Mouse (Mus musculus) ES-E14 (cell line): ENCODE data around the gene Ubp1. TPM values are rescaled to one million over a fixed set of nuclear protein-coding genes. Genes with fewer than 3 reads are reported as not detected.

ENCODE experiments used
- DNase-seq: peaks from one replicate; pipeline ENCODE4 v3.0.0-alpha.2; 2013; ENCODE audit warnings: low read depth, low spot score
- H3K27ac ChIP-seq: 2 replicates; pipeline ENCODE4 v1.5.1; 2012; ENCODE audit warnings: low read depth, mild to moderate bottlenecking, low read length, moderate library complexity, mixed read lengths; ENCODE audit not compliant: poor library complexity, insufficient read depth, severe bottlenecking
- H3K36me3 ChIP-seq: 2 replicates; pipeline ENCODE4 v1.6.1; 2012; ENCODE audit warnings: mild to moderate bottlenecking, low read length, moderate library complexity, mixed read lengths; ENCODE audit not compliant: control insufficient read depth, poor library complexity, insufficient read depth, severe bottlenecking
- H3K4me1 ChIP-seq, 2 experiments: fragments of 150-350 bp in 1 of 2; sonication (generic) in 1 of 2; 2 replicates each; pipeline ENCODE4 v1.6.1; 2012; ENCODE audit warnings: low read length in 2 of 2, mild to moderate bottlenecking in 1 of 2, mixed read lengths in 1 of 2; ENCODE audit not compliant: control insufficient read depth in 2 of 2, insufficient read depth in 2 of 2, poor library complexity in 1 of 2
- H3K4me3 ChIP-seq, 2 experiments: fragments of 150-350 bp in 1 of 2; sonication (generic) in 1 of 2; 2 replicates each; pipeline ENCODE4 v1.5.1; 2012; ENCODE audit warnings: low read length in 2 of 2, low read depth in 1 of 2, mild to moderate bottlenecking in 1 of 2, mixed read lengths in 1 of 2; ENCODE audit not compliant: insufficient read depth in 1 of 2, poor library complexity in 1 of 2, severe bottlenecking in 1 of 2
- H3K9ac ChIP-seq: 2 replicates; pipeline ENCODE4 v1.6.1; 2012; ENCODE audit warnings: low read depth, mild to moderate bottlenecking, low read length, mixed read lengths; ENCODE audit not compliant: poor library complexity, insufficient read depth, severe bottlenecking
- H3K9me3 ChIP-seq: fragments of 150-350 bp; sonication (generic); 2 replicates; pipeline ENCODE4 v1.6.1; 2012; ENCODE audit warnings: low read depth, mild to moderate bottlenecking, low read length; ENCODE audit not compliant: control insufficient read depth, insufficient read depth
- CHD2 ChIP-seq: IDR thresholded peaks from 2 replicates; pipeline ENCODE4 v1.6.1; 2014; ENCODE audit warnings: mild to moderate bottlenecking, low read depth, low read length, inconsistent platforms
- HCFC1 ChIP-seq: IDR thresholded peaks from 2 replicates; pipeline ENCODE4 v1.6.1; 2012; ENCODE audit warnings: low read length, inconsistent platforms, borderline replicate concordance; ENCODE audit not compliant: insufficient read depth
- MAFK ChIP-seq: IDR thresholded peaks from 2 replicates; pipeline ENCODE4 v1.6.1; 2014; ENCODE audit warnings: mild to moderate bottlenecking, low read depth, low read length, inconsistent platforms; ENCODE audit not compliant: insufficient read depth
- ZC3H11A ChIP-seq: IDR thresholded peaks from 2 replicates; pipeline ENCODE4 v1.6.1; 2012; ENCODE audit warnings: low read depth, mild to moderate bottlenecking, inconsistent platforms, low read length, borderline replicate concordance
- ZNF384 ChIP-seq: IDR thresholded peaks from 2 replicates; pipeline ENCODE4 v1.6.1; 2012; ENCODE audit warnings: low read depth, low read length, inconsistent platforms
- in situ Hi-C, 2 experiments: fragments of 600-800 bp; cut with MboI; formaldehyde crosslinking; loops; one replicate each; pipeline ENCODE4 v1.15.1; 2025; ENCODE audit warnings: low sequenced_read_pairs in 2 of 2, inconsistent platforms in 1 of 2; ENCODE audit not compliant: unreplicated experiment in 2 of 2
- total RNA-seq: library from RNA; depleted of rRNA; stranded (reverse); fragments of 300-350 nt; gene quantifications from 2 replicates; pipeline ENCODE4 v1.2.3, GENCODE M21; 2012

Gene Ubp1
- total RNA-seq, 1 experiment: 80.3 TPM

GRCm38 (mm10) chr9:113969399-113969798 is 38.7 kb downstream of the Ubp1 start:
- H3K36me3 ChIP-seq: peaks cover 49% of the 10 kb centered on the region
- DNase-seq: no peak
- H3K4me1 ChIP-seq: peaks cover 0 to 2% of the 10 kb centered on the region in 2 experiments; a peak in 1 of 4 replicates
- no peak overlapping the region for H3K9ac ChIP-seq
- TF ChIP-seq CHD2 (no peak), ZC3H11A (no peak), ZNF384 (no peak), HCFC1 (no peak), MAFK (no peak)
- no peaks in the 10 kb centered on the region for H3K9me3 ChIP-seq
- no peak overlapping the region for H3K27ac ChIP-seq
- H3K4me3 ChIP-seq: no peak overlapping the region
- in situ Hi-C loops: no loop called here

GRCm38 (mm10) chr9:113970041-113970440 is 39.3 kb downstream of the Ubp1 start:
- H3K4me1 ChIP-seq: peaks cover 0 to 2% of the 10 kb centered on the region in 2 experiments; a peak in 1 of 4 replicates
- no peaks in the 10 kb centered on the region for H3K9me3 ChIP-seq
- no peak for DNase-seq
- in situ Hi-C loops: no loop called here
- TF ChIP-seq MAFK: no peak
- TF ChIP-seq ZNF384: no peak
- no peak for TF ChIP-seq CHD2
- no peak for TF ChIP-seq ZC3H11A
- TF ChIP-seq HCFC1: no peak
- H3K36me3 ChIP-seq: peaks cover 48% of the 10 kb centered on the region
- H3K27ac ChIP-seq: no peak overlapping the region
- no peak overlapping the region for H3K9ac ChIP-seq
- H3K4me3 ChIP-seq: no peak overlapping the region

DNA sequence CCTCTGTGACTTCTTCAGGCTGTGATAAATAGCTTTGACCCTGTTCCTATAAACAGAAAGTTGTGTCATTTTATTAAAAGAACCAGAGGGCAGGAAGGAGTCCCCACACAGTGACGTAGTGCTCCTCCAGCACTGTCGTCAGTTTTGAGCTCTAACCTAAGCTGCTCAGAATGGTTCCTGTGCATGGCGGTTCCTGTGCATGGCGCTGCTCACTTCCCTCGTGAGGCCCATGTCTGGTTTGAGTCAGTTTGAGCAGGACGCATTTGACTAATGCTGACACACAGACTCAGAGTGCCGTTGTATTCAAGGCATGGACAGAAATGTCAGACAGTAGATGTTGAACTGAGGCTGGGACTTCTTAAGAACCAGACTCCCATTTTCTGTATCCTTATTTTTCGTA is 40.9 kb downstream of the Ubp1 start:
- no peak overlapping the region for H3K4me3 ChIP-seq
- no peak overlapping the region for H3K27ac ChIP-seq
- no peak overlapping the region for H3K9ac ChIP-seq
- DNase-seq: no peak
- no peaks in the 10 kb centered on the region for H3K9me3 ChIP-seq
- in situ Hi-C loops: no loop called here
- TF ChIP-seq ZC3H11A: no peak
- no peak for TF ChIP-seq HCFC1
- no peak for TF ChIP-seq ZNF384
- TF ChIP-seq MAFK: no peak
- no peak for TF ChIP-seq CHD2
- H3K4me1 ChIP-seq: peaks cover 0 to 2% of the 10 kb centered on the region in 2 experiments; a peak in 1 of 4 replicates
- H3K36me3 ChIP-seq: peaks cover 53% of the 10 kb centered on the region

GRCm38 (mm10) chr9:113973857-113974256 is 43.1 kb downstream of the Ubp1 start:
- in situ Hi-C loops: no loop called here

GRCm38 (mm10) chr9:113974945-113975344 is 44.2 kb downstream of the Ubp1 start:
- H3K27ac ChIP-seq: no peak overlapping the region
- no peaks in the 10 kb centered on the region for H3K9me3 ChIP-seq
- no peak overlapping the region for H3K4me3 ChIP-seq
- in situ Hi-C loops: no loop called here
- TF ChIP-seq CHD2 (no peak), ZNF384 (no peak), HCFC1 (no peak), ZC3H11A (no peak), MAFK (no peak)
- peaks cover 0 to 1% of the 10 kb centered on the region in 2 experiments; a peak in 1 of 4 replicates for H3K4me1 ChIP-seq
- H3K36me3 ChIP-seq: peaks cover 50% of the 10 kb centered on the region
- no peak for DNase-seq
- H3K9ac ChIP-seq: no peak overlapping the region

More at GRCm38 (mm10) chr9:113973857-113974256, 43.1 kb downstream of the Ubp1 start:
- H3K36me3 ChIP-seq: peaks cover 53% of the 10 kb centered on the region
- no peak overlapping the region for H3K9ac ChIP-seq
- no peak for DNase-seq
- TF ChIP-seq MAFK: no peak
- no peak for TF ChIP-seq ZC3H11A
- TF ChIP-seq HCFC1: no peak
- TF ChIP-seq CHD2: no peak
- TF ChIP-seq ZNF384: no peak
- H3K4me1 ChIP-seq: peaks cover 0 to 2% of the 10 kb centered on the region in 2 experiments; a peak in 1 of 4 replicates
- H3K4me3 ChIP-seq: no peak overlapping the region
- H3K9me3 ChIP-seq: no peaks in the 10 kb centered on the region
- no peak overlapping the region for H3K27ac ChIP-seq
